Mouse (Mus musculus) ES-CJ7 (cell line): ENCODE results near the gene 1700003E16Rik.
A peak's percentile ranks its signal among the peaks of the same experiment; 100 is the strongest.

Experiments
- DNase-seq: peaks from one replicate; pipeline ENCODE4 v3.0.0; 2011; ENCODE audit warnings: low read depth, low spot score

Gene 1700003E16Rik

DNA sequence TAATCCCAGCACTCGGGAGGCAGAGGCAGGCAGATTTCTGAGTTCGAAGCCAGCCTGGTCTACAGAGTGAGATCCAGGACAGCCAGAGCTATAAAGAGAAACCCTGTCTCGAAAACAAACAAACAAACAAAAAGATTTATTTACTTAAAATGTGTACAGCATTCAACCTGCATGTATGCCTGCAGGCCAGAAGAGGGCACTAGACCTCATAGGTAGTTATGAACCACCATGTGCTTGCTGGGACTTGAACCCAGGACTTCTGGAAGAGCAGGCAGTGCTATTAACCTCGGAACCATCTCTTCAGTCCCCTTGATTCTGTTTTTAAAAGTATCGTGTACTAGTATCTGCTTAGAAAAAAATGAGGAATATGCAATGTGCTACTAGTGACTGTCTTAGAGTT is 28.8 kb upstream of the 1700003E16Rik start:
- peak; percentile 47 for DNase-seq

DNA sequence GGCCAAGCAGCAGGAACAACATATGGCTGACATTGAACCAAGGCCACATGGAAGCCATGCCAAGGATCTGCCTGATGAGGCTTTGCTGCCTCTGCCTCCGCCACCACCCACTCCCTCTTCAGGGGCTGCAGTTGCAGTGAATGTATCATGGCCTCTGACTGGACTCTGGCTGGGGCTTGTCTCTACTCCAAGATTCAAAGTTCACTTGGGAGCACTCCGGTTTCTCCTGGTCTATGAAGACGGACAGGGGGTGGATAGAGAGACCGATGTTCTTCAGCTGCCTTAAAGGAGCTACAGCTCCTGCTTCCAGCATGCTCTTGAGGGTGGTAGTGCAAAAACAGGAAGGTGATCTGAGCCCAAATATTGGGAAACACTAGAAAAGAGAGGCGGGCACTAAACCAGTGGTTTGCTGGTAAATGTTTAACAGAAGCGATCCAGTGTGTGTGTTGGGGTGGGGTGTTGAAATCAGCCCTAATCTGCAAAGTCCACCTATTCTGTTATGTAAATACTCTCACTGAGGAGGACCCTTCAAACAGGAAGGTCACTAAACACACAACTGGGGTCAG is 24.7 kb upstream of the 1700003E16Rik start:
- DNase-seq = no peak

DNA sequence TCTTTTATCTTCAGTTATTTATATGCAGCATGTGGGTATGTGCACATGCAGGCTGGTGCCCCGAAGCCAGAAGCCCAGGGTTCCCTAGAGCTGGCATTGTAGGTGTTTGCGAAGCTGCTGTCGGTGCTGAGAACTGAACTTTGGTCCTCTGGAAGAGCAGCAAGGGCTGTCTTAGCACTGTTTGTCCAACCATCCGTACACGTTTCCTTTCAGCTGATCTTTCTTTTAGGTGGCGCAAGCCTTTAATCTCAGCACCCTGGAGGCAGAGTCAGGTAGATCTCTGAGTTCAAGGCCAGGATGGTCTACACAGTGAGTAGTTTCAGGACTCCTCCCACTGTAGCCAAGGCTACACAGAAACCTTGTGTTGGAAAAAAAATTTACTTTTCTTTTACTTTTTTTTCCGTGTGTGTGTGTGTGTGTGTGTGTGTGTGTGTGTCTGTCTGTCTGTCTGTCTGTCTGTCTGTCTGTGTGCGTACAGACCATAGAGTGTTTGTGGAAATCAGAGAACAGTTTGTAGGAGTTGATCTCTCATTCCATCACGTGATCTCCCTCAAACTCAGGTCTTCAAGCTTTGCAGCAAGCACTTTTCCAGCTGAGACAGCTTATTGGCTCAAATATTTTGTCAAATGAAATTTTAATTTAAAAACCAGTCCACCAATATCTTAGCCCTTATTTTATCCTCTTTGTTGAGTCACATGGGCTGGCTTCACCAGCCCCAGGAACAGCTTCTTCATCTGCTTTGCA is 23.9 kb upstream of the 1700003E16Rik start:
- DNase-seq = peak; percentile 35

DNA sequence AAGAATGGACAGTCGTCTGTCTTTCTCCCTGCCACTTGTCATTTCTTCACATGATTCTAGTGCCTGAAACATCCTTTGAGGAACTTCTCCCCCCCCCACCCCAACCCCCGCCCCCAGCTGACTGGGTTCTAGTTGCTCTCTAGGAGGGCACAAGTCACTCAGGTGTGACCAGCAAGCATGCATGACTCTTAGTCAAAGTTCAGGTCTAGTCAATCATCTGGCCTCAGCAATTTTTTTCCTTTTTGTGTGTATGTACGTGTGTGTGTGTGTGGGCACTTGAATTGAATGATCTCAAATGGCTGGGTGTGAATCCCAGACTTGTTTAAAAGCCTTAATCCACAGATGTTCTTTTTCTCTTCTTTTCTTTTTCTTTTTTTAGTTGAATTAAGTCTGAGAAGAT is 22.0 kb upstream of the 1700003E16Rik start:
- no peak for DNase-seq

DNA sequence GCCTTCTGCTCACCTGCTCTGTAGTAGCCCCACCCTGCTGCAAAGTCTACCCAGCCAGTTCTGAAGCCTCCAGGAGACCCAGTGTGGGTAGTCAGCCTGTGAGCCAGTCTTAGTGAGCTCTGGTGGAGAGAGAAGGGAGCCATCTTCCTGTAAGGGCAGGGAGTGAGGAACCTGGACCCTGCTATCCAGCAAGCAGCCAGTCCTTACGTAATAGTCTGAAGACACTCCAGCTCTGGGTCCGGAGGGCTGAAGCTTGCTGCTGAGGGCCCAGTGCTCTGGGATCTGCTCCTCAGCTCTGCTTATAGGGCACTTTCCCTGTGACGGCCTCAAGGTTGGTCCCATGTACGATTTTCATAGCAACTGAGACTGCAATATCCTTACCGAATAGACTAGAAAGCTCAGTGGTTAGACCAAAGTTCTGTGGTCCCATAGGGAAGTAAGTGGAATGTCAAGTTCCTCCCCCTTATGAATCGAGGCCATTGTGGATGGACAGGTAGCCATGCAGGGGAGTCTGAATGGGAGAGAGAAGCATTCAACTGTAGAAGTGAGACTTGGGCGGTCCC is 21.2 kb upstream of the 1700003E16Rik start, which contains the start of gene Rtkn:
Gene Rtkn (plus strand): TSS at position 513 of the 563 bp plus-strand sequence.
- no peak for DNase-seq

DNA sequence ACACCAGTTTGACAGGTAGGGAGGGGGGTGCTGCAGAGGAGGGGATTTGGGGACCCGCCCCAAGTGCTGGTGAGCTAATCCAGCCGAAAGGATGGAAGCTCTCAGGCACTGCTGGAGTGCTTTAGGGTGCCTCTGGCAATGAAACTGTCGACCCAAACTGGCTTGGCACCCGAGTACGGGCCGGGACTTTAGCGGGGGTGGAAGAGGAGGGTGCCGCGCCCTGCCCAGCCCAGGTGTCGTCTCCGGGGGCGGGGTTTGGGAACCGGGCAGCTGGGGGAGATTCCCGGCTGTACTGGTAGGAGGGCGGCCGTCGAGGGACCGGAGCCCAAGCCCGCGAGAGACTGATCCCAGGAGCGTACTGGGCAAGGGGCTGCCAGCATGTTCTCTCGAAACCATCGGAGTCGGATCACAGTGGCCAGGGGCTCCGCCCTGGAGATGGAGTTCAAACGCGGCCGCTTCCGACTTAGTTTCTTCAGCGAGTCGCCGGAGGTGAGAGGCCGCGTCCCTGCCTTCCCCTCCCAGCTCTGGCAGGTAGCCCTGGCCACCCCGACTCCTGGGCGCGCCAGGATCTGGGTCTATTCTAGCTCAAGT is 20.5 kb upstream of the 1700003E16Rik start:
- peak; percentile 34 for DNase-seq

DNA sequence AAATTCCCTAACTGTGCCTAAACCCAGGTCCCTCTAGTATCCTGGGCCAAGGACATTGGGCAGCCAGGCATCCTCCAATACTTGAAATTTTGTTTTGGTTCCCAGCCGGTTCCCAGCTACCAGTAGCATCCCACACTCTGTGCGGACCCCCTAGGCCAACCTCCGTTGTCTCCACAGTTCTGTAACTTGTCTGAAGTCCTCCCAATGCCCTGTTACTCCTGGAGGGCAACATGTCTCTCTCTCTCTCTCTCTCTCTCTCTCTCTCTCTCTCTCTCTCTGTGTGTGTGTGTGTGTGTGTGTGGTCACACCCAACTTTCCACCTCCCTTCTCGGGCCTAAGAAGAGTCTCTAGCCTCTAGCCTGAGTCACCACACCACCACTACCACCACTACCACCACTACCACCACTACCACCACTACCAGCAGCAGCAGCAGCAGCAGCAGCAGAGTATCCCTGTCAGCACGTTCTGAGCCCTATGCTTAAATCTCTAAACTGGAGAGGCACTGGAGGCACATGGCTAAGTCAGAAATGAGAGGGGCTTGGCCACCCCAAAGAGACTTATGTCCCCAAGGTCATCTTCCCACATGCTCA is 19.8 kb upstream of the 1700003E16Rik start:
- no peak for DNase-seq

DNA sequence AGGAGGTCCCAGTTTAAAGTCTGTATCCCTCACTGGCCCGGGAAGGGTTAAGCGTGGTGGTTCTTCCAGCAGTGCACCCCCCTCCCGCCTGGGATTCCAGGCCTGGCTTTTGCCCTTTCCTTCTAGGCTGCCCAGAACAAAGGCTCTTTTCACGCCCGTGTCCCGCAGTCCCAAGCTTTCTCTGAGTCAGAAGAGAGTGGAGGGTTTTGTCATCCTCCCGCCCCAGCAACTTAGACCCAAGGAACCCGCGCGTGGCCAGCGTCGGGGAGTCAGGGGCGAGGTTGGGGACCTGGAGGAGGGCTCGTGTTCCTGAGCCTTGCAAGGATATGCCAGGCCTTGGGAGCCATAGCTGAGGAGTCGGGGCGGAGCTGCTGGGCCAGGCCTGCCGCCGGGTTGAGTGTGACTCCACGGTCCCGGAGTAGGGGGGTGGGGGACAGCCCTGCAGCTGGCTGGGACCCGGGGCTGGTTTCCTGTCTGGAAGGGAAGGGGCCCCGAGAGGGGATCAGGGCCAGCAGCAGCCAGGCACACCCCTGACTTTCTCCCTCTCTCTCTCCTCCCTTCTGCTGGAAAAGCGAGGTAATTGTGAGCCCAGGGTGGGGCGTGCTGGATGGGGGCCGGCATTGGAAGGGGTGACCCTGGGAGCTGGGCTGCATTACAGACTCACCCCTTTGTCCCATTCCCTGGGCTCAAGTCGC is 19.2 kb upstream of the 1700003E16Rik start:
- DNase-seq = peak; percentile 44

DNA sequence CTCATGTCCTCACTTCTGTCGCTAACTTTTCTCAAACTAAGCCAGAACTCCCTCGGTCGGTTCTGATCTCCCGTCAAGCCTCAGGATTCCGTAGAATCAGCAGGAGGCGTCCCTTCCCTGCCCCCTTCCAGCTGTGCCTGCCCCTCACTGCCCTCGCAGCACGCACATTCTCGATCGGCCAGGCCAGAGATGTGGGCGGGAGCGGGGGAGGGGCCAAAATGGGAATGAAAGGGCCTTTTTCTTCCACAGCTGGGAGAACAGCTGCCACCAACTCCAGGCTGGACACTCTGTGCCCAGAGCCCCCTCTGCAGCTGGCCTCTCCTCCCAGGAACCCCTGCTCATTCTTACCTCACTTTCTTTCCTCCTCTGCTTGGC is 18.6 kb upstream of the 1700003E16Rik start:
- peak; percentile 50 for DNase-seq

DNA sequence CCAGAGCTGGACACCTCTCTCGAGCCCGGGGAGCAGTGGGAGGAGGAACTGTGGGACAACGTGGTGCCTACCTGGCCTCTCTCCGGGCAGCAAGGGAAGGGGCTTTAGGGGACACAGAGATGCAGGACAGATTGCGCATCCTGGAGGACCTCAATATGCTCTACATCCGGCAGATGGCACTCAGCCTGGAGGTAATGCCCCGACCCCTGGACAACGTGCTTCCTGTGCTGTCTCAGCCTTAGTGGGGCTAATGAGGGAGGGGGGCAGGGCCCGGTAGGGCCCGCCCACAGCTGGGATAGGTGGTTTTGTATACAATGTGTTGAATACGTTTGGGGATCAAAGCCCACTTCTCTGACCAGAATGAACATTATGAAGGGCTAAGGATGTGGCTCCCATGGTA is 18.1 kb upstream of the 1700003E16Rik start:
- DNase-seq = peak; percentile 36

DNA sequence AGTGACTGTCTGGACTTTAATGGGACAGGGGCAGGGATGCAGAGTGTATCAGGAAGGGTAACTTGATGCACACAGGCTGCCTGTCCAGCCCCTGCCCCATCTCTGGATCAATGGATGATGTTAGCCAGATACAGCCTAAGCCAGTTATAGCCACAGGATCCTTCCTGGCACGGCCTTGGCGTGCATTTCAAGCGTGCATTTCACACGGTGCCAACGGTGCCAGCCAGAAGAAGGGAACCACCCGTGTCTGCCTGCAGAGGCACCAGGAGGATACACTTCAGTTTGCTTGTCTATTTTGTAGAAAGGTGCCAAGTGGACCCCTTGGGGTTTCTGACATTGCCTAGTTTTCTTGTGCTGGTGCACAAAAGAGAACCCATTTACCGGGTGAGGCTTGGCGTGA is 16.2 kb upstream of the 1700003E16Rik start:
- no peak for DNase-seq

DNA sequence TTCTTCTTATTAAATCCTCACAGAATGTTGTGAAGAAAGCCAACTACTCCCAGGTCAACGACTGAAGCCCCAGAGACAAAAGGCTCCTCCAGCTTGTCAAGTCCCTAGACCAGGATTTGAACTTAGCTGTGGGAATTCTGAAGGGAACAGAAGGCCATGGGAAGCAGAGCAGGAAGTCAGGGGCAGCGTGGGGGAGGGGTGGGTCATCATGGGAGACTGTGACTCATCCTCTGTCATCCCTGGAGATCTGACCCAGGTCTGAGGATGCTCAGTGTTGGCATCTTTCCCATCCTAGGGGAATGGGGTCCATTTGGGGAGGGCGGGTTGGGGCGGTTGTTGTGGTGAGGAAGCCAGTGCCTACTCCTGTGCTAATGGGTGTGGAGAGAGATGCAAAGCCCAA is 14.6 kb upstream of the 1700003E16Rik start:
- no peak for DNase-seq

DNA sequence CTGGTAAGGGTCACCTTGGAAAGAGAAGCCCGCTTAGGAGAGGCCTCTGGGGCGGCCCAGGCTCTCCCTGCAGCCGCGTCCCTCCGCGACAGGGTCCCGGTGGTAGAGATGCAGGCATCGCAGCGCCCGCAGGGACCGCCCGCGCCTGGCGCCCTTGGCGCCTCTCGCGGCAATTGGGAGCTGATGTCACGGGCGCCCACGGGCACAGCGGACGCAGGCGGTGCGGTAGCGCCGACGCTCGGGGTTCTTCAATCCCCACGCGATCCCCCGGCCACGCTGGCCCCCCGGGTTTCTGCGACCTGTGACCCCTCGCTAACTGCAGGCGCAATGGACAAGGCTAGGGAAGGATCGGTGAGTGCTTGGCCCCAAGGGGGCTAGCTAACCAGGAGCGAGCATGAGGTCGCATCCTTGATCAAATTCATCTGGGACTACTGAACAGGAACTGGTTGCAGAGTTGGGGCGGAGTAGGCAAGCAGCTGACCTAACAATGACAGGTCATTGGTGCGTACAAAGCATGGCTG is 13.9 kb upstream of the 1700003E16Rik start:
- peak; percentile 58 for DNase-seq

DNA sequence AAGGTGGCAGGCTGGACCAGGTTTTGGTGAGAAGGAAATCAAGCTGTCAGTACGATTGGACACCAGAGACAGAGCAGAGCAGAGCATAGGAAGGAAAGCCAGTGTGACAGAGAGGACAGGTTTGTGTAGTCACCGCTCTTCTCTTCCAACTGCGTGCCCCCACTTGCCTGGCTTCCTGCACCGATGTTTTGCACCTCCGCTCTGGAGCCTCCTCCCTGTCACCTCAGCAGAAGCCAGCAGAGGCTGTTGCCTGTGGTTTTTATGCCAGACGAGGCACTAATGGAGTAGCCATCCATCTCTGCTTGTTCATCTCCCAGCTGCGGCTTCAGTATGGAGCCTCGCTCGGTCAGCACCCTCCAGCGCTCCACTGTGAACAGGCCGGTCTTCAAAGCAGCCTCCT is 13.3 kb upstream of the 1700003E16Rik start:
- DNase-seq = no peak

DNA sequence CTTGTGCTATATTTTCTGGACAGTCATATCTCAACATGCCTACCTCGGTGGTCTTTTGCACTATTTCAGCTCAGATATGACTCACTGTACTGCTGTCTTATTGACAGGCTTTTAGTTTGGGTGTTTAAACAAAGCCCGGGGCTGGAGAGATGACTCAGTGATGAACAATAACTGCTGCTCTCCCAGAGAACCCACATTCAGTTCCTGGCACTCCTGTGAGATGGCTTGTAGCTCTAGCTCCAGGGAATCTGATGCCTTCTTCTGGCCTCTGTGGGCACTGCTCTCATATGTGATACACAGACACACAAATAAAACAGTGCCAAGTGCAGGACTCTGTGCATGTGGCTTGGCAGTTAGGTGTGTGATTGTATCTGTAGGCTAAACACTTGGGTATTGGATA is 11.0 kb upstream of the 1700003E16Rik start:
- no peak for DNase-seq

DNA sequence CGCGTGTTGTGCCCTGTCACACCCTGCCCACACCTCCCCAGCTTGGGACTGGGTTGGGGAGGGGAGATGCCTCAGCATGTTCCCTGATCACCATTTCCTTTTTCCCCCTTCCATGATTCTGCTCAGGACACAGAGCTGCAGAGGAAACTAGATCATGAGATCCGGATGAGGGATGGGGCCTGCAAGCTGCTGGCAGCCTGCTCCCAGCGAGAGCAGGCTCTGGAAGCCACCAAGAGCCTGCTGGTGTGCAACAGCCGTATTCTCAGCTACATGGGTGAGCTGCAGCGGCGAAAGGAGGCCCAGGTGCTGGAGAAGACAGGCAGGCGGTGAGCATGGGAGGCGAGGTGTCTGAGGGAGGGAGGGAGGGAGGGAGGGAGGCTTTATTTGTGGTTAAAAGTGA is 10.4 kb upstream of the 1700003E16Rik start:
- no peak for DNase-seq

DNA sequence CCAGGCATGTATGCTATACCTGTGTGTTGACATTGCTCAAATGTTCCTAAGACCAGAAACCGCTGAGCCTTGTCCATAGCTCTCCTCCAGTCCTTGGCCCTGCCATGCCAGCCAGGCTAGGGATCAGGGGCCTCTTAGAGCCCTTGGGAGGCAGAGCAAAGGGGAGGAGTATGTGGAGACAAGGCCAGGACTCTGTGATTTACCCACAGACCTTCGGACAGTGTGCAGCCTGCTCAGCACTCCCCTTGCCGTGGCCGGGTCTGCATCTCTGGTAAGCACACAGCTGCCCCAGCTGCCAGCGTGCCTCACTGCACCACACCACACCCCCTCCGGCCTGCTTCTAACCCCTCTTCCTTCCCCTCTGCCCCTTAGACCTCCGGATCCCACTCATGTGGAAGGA is 8.9 kb upstream of the 1700003E16Rik start:
- no peak for DNase-seq

DNA sequence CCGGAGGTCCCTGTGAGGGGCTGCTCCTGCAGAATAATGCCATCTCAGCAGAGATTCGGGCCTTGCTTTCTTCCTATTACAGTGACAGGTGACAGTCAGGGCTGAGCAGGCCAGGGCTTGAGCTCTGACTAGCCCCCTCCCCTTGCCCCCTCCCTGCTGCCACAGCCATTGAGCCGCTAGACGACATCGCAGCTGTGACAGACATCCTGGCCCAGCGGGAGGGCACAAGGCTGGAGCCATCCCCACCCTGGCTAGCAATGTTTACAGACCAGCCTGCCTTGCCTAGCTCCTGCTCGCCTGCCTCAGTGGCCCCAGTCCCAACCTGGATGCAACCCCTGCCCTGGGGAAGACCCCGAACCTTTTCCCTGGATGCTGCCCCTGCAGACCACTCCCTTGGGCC is 4.5 kb upstream of the 1700003E16Rik start:
- DNase-seq = no peak

DNA sequence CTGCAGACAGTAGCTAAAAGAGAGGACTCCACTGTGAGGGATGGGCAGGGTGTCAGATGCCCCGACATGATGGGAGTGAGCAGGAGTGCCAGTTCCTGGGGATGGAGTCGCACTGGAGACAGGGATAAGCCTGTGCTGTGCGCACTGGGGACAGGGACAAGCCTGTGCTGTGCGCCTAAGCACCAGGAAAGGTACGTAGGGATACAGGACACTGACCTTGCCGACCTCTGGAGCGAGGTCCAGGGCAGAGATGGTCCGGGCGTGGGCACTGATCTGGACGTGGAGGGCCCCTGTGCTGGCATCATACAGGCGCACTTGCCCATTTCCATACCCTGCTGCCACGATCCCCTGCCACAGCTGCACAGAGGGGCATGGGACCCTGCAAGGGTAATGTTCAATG is 3.2 kb upstream of the 1700003E16Rik start:
- DNase-seq = no peak

DNA sequence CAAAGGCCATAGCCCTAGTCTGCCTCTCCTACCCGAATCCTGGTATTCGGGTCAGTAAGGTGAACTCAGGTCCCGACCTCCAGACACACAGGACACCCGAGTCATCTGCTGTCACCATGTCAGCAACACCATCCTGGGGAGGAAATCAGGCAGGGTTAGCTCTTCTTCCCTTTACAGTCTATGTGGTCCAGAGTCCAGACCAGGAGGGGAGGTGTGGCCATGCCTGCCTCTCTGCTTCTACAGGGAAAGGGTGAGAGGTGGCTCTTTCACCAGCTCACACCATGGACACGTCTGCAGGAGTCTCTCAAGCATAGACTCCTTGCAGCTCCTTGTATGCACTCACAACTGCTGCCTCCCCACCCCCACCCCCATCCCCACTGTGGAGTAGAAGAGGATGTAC is 2.7 kb upstream of the 1700003E16Rik start:
- no peak for DNase-seq

DNA sequence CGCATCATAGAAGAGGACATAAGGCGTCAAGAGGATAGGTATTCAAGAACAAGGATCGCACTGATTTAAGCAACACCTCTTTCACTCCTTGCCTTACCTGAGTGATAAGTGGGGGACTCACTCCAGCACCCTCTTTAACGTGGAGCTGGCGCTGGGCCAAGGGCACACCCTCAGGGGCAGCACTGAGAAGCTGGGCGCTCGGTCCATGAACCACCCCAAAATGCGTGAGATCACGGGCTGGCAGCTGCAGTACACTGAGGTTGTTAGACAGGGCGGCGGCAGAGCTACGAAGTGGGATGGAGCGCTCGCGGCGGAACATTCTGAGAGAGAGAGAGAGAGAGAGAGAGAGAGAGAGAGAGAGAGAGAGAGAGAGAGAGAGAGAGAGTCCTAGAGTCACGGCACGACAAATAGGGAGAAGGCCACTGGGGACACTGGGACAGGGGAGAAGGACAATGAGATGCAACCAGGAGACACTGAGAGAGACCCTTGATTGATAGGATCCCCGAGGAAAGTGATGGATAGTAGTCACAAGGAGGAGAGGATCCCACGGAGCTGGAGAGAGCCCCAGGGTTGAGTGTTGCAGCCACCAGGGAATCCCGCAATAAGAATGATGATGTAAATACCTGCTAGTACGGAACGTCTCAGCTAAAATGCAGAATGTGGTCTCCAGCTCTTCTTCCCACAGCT is 509 bp upstream of the 1700003E16Rik start:
- DNase-seq = no peak
